Mouse (Mus musculus): ENCODE measurements around the gene Chd4. TPM values are rescaled to one million over a fixed set of nuclear protein-coding genes. Genes with fewer than 3 reads are reported as not detected.

The Chd4 gene
- polyA plus RNA-seq, 1 experiment from 2014 or later, result 30.7 TPM

- Histone ChIP-seq H3K4me2 (replicated peaks; ENCODE audit: low read depth) (no peak overlapping the region), H3K27me3 (replicated peaks; ENCODE audit: control insufficient read depth, insufficient read depth, low read length) (no peaks in the 10 kb centered on the region), H3K4me1 (replicated peaks; ENCODE audit: control insufficient read depth, insufficient read depth, low read length) (no peaks in the 10 kb centered on the region), H3K9me3 (ENCODE audit: control insufficient read depth) (no peaks in the 10 kb centered on the region), H3K4me3 (ENCODE audit: low read depth, low read length) (no peak overlapping the region), H3K27ac (ENCODE audit: low read depth, low read length) (no peak overlapping the region), H3K9ac (ENCODE audit: low read depth, low read length) (no peak overlapping the region), H3K36me3 (ENCODE audit: control insufficient read depth, insufficient read depth) (peaks cover 55% of the 10 kb centered on the region)
- no peak for ATAC-seq
- 92% methylated on average over 20 of the region's 20 CpGs for WGBS
- no peak for TF ChIP-seq CTCF (IDR thresholded peaks at IDR 0.05; ENCODE audit: low read depth)
These were observed 34.1 kb downstream of the Chd4 start for GRCm38 (mm10) chr6:125129710-125130402.

GRCm38 (mm10) chr6:125131302-125132156 is 35.7 kb downstream of the Chd4 start, which contains the start of gene Nop2:
Gene Nop2, plus strand, starts transcription at chr6:125131909.
- under 1% methylated on average over 64 of the region's 66 CpGs for WGBS

GRCm38 (mm10) chr6:125132470-125132869 is 36.7 kb downstream of the Chd4 start:
- no peak for ATAC-seq
- no peaks in the 10 kb centered on the region for H3K4me1 ChIP-seq (replicated peaks; ENCODE audit: control insufficient read depth, insufficient read depth, low read length)
- peak overlapping the region; percentile 83 for H3K4me3 ChIP-seq (ENCODE audit: low read depth, low read length)
- H3K27ac ChIP-seq (ENCODE audit: low read depth, low read length), result no peak overlapping the region
- H3K9me3 ChIP-seq (ENCODE audit: control insufficient read depth), result no peaks in the 10 kb centered on the region
- no peaks in the 10 kb centered on the region for H3K27me3 ChIP-seq (replicated peaks; ENCODE audit: control insufficient read depth, insufficient read depth, low read length)
- peak overlapping the region; percentile 95 for H3K4me2 ChIP-seq (replicated peaks; ENCODE audit: low read depth)
- peaks cover 61% of the 10 kb centered on the region for H3K36me3 ChIP-seq (ENCODE audit: control insufficient read depth, insufficient read depth)
- 4% methylated on average over 11 of the region's 11 CpGs for WGBS
- no peak for TF ChIP-seq CTCF (IDR thresholded peaks at IDR 0.05; ENCODE audit: low read depth)
- peak overlapping the region; percentile 80 for H3K9ac ChIP-seq (ENCODE audit: low read depth, low read length)

More at GRCm38 (mm10) chr6:125131302-125132156, 35.7 kb downstream of the Chd4 start, which contains the start of gene Nop2:
- peak within 1 kb of the TSS; percentile 83 for H3K4me3 ChIP-seq (ENCODE audit: low read depth, low read length)
- ATAC-seq, result peak; percentile 94
- H3K27ac ChIP-seq (ENCODE audit: low read depth, low read length), result peak within 1 kb of the TSS; percentile 88
- TF ChIP-seq CTCF (IDR thresholded peaks at IDR 0.05; ENCODE audit: low read depth), result no peak
- no peaks in the 10 kb centered on the region for H3K27me3 ChIP-seq (replicated peaks; ENCODE audit: control insufficient read depth, insufficient read depth, low read length)
- H3K4me1 ChIP-seq (replicated peaks; ENCODE audit: control insufficient read depth, insufficient read depth, low read length), result no peaks in the 10 kb centered on the region
- peak within 1 kb of the TSS; percentile 95 for H3K4me2 ChIP-seq (replicated peaks; ENCODE audit: low read depth)
- peaks cover 64% of the 10 kb centered on the region for H3K36me3 ChIP-seq (ENCODE audit: control insufficient read depth, insufficient read depth)
- H3K9me3 ChIP-seq (ENCODE audit: control insufficient read depth), result no peaks in the 10 kb centered on the region
- H3K9ac ChIP-seq (ENCODE audit: low read depth, low read length), result peak within 1 kb of the TSS; percentile 80

- peaks cover 85% of the 10 kb centered on the region for H3K36me3 ChIP-seq (ENCODE audit: control insufficient read depth, insufficient read depth)
- TF ChIP-seq CTCF (IDR thresholded peaks at IDR 0.05; ENCODE audit: low read depth), result peak; percentile 74
These were observed 41.4 kb downstream of the Chd4 start for GRCm38 (mm10) chr6:125137002-125137671.

DNA sequence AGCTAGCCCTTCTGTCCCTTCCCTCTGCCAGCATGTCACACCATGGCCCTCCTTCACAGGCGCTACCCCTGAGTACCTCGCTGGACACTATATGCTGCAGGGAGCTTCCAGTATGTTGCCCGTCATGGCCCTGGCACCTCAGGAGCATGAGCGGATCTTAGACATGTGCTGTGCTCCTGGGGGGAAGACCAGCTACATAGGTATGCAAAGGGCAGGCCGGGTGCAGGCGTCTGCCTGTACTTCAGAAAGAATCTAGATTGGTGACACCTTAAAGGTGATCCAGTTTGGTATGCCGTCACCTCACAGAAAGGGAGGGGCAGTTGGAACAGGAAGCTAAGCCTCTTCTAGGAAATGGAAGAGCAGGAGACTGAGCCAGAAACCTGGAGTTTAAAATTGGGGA is 44.0 kb downstream of the Chd4 start:
- no peak overlapping the region for H3K4me3 ChIP-seq (ENCODE audit: low read depth, low read length)
- TF ChIP-seq CTCF (IDR thresholded peaks at IDR 0.05; ENCODE audit: low read depth), result no peak

More at GRCm38 (mm10) chr6:125137002-125137671, 41.4 kb downstream of the Chd4 start:
- Histone ChIP-seq H3K27ac (ENCODE audit: low read depth, low read length) (no peak overlapping the region), H3K4me3 (ENCODE audit: low read depth, low read length) (no peak overlapping the region), H3K4me1 (replicated peaks; ENCODE audit: control insufficient read depth, insufficient read depth, low read length) (no peaks in the 10 kb centered on the region), H3K4me2 (replicated peaks; ENCODE audit: low read depth) (no peak overlapping the region), H3K9ac (ENCODE audit: low read depth, low read length) (no peak overlapping the region), H3K27me3 (replicated peaks; ENCODE audit: control insufficient read depth, insufficient read depth, low read length) (no peaks in the 10 kb centered on the region), H3K9me3 (ENCODE audit: control insufficient read depth) (no peaks in the 10 kb centered on the region)
- ATAC-seq, result no peak
- 84% methylated on average over 19 of the region's 19 CpGs for WGBS

GRCm38 (mm10) chr6:125142436-125142835 is 46.7 kb downstream of the Chd4 start:
- 86% methylated on average over 8 of the region's 8 CpGs for WGBS
- Histone ChIP-seq H3K4me2 (replicated peaks; ENCODE audit: low read depth) (no peak overlapping the region), H3K9ac (ENCODE audit: low read depth, low read length) (no peak overlapping the region), H3K9me3 (ENCODE audit: control insufficient read depth) (no peaks in the 10 kb centered on the region), H3K36me3 (ENCODE audit: control insufficient read depth, insufficient read depth) (peaks cover 52% of the 10 kb centered on the region), H3K4me1 (replicated peaks; ENCODE audit: control insufficient read depth, insufficient read depth, low read length) (no peaks in the 10 kb centered on the region), H3K27ac (ENCODE audit: low read depth, low read length) (no peak overlapping the region), H3K27me3 (replicated peaks; ENCODE audit: control insufficient read depth, insufficient read depth, low read length) (no peaks in the 10 kb centered on the region), H3K4me3 (ENCODE audit: low read depth, low read length) (no peak overlapping the region)
- no peak for TF ChIP-seq CTCF (IDR thresholded peaks at IDR 0.05; ENCODE audit: low read depth)
- ATAC-seq, result no peak

More for the DNA sequence above, 44.0 kb downstream of the Chd4 start:
- Histone ChIP-seq H3K36me3 (ENCODE audit: control insufficient read depth, insufficient read depth) (peaks cover 75% of the 10 kb centered on the region), H3K27ac (ENCODE audit: low read depth, low read length) (no peak overlapping the region), H3K9me3 (ENCODE audit: control insufficient read depth) (no peaks in the 10 kb centered on the region), H3K4me2 (replicated peaks; ENCODE audit: low read depth) (no peak overlapping the region), H3K4me1 (replicated peaks; ENCODE audit: control insufficient read depth, insufficient read depth, low read length) (no peaks in the 10 kb centered on the region), H3K27me3 (replicated peaks; ENCODE audit: control insufficient read depth, insufficient read depth, low read length) (no peaks in the 10 kb centered on the region), H3K9ac (ENCODE audit: low read depth, low read length) (no peak overlapping the region)
- 90% methylated on average over 7 of the region's 7 CpGs for WGBS
- no peak for ATAC-seq
